Mouse (Mus musculus): ENCODE measurements around the gene Gtf3a.

DNA sequence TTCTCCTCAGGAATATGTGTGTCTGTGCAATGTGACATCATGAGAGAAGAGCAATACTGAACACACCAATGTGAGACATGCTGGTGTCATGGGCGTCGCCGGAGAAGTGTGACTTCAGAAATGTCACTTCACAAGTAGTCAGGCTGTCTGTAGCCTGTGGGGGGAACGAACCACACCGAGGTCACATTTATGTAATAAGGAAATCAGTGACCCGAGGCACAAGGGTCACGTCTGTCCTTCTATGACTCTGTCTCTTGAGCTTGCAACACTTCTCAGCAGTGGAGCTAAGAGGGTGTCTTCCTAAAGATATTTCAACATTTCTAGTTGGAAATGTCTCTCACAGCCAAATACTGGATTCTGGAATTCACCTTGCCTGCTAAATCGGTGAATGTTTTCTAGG lies 27.2 kb upstream of the Gtf3a start:
- TF ChIP-seq CTCF (IDR thresholded peaks at IDR 0.05; ENCODE audit: extremely low read depth, insufficient read depth, low read length), result no peak
- no peak for TF ChIP-seq POLR2A (IDR thresholded peaks at IDR 0.05; ENCODE audit: extremely low read depth, insufficient read depth, low read length)

All from cortical plate, adult 2 months (tissue).